Mouse (Mus musculus): ENCODE results near the gene Ypel3.
A peak's percentile ranks its signal among the peaks of the same experiment; 100 is the strongest.

The Ypel3 gene

DNA sequence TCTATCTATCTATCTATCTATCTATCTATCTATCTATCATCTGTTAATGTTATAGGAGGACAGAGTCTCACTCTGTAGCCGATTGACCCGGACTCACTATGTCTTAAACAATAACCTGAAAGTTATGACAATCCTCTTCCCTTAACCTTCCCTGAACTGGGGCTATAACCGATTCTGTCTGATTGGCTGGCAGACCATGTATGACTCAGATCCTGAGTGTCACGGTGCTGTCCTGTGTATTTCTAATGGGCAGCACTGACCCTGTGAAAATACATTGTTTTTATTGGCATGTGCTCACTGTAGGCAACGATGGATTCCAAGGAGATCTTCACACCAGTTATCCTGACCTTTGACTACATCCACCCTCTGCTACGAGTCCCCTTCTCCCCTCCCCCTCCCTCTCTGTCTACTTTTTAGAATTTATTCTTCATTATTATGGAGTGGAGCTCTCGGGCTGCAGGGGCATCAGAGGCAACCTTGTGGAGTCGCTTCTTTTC is 39.0 kb downstream of the Ypel3 start:
- no peak for DNase-seq (ENCODE audit: low spot score in 2 of 2)

DNA sequence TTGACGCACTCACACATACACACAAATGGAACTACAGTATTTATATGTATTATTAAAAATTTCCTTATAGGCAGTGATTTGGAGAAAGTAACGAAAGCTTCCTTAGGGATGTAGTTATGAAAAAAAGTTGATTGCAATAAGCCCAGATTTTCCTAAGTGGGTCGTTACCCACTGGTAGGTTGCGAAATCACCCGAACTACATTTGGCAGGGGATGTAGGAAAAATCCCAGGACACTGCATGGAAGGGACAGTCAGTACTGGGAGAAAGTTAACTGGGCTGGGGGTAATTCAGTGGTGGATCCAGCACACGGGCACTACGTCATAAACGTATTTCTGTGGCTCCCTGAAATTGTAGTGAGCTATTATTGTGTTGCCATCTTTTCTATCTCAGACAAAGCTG is 39.7 kb downstream of the Ypel3 start:
- no peak for DNase-seq (ENCODE audit: low spot score in 2 of 2)

DNA sequence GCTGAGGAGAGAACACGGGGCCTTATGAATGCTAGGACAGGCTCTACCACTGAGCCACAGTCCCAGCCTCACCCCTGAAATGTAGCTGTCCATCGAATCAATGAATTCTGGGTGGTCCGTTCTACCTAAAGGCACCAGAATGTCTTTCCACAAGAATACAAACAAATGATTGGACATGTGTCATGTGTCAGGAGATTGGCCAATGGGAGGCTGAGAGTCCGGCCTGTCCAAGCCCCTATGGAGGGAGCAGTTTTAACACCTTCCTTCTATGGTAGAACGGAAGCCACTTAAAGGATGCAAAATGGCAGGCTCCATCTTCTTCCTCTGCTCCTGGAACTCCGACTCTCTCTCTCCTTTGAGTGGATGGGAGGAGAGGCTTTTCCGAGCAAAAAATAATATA is 40.8 kb downstream of the Ypel3 start:
- no peak for DNase-seq (ENCODE audit: low spot score in 2 of 2)

GRCm38 (mm10) chr7:126818818-126819217 is 42.1 kb downstream of the Ypel3 start:
- DNase-seq (ENCODE audit: low spot score in 2 of 2): no peak

- peak; percentile 64 to 84 for DNase-seq (ENCODE audit: low spot score in 2 of 2)
These were observed 45.2 kb downstream of the Ypel3 start for GRCm38 (mm10) chr7:126821835-126822511.

- DNase-seq (ENCODE audit: low spot score in 2 of 2): no peak
These were observed 46.0 kb downstream of the Ypel3 start for GRCm38 (mm10) chr7:126822741-126823140.

- no peak for DNase-seq (ENCODE audit: low spot score in 2 of 2)
These were observed 46.5 kb downstream of the Ypel3 start for GRCm38 (mm10) chr7:126823202-126823711.

DNA sequence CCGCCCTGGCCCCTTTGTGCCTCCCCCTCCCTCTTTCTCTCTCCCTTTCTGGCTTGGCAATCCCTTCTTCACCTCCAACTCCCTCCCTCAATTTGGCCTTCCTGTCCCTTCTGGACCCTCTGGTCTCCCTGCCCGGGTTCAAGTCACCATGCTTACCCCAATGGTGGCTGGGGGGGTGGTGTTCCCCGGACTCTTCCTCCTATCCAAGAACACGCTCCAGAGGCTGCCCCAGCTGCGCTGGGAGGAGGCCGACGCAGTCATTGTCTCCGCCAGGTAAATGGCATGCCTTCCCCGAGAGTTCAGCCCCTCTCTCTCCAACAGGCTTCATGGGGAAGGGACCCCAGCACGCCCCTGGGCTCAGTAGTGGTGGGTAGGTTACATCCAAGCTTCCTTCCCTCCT is 47.2 kb downstream of the Ypel3 start:
- DNase-seq (ENCODE audit: low spot score in 2 of 2): no peak

DNA sequence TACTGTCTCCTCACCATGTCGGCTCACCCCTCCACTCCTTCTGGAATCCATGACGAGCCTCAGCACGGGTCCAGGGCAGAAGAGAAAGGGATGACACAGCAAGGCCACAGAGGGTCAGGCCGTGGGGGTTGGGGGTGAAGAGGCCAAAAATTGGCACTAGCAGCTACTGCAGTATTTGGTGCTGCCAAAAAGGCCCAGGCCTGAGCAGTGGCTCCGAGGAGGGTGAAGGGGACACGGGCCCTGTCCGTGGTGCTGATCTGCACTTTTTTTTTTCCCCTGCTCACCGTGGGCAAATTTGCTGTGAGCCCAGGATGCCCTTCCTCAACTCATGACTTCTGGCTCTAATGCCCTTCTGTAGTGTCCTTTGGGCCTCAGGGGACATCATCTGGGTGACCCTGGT is 48.6 kb downstream of the Ypel3 start:
- no peak for DNase-seq (ENCODE audit: low spot score in 2 of 2)

DNA sequence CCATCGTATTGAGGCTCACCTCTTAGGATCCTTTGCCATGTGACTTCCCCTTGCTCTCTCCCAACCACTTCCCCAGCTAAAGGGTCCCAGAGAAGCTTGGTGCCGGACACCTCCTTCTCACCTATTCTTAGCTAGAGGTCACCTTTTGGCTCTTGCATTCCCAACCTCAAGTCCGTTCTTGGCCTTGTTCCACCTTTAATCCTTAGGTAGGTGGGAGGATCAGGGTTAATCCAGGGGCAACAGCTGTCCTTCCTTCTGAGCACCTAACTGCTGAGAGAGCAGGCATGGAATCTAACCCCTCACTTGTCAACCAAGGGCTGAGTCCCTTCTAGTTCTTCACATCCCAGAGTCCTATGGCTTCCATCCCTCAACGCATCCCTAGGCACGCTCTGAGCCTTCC is 49.2 kb downstream of the Ypel3 start:
- DNase-seq (ENCODE audit: low spot score in 2 of 2): no peak
